Mouse (Mus musculus): Measurements from ENCODE around the gene Ppara. TPM values are rescaled to one million over a fixed set of nuclear protein-coding genes. Genes with fewer than 3 reads are reported as not detected.

Ppara gene
- total and polyA plus RNA-seq, 3 experiments, result 0.27 to 0.78 TPM; not detected in 1

- Histone ChIP-seq H3K4me3 (ENCODE audit: control insufficient read depth in 1 of 2, insufficient read depth in 1 of 2, low read depth in 2 of 2, low read length in 2 of 2) (peak overlapping the region; percentile 69 to 86), H3K79me2 (ENCODE audit: control insufficient read depth, insufficient read depth, low read length, poor library complexity) (no peaks in the 10 kb centered on the region), H3K27me3 (ENCODE audit: control insufficient read depth in 1 of 2, insufficient read depth in 2 of 2, low read length in 2 of 2) (peaks cover 0 to 1% of the 10 kb centered on the region in 2 experiments; a peak in 2 of 4 replicates), H3K9me3 (replicated peaks; ENCODE audit: insufficient read depth, low read length) (no peaks in the 10 kb centered on the region), H3K9ac (ENCODE audit: control insufficient read depth, low read depth, low read length, poor library complexity, severe bottlenecking) (peak overlapping the region; percentile 67), H3K27ac (ENCODE audit: control insufficient read depth, low read depth, low read length) (no peak overlapping the region), H3K4me1 (ENCODE audit: control insufficient read depth in 1 of 2, insufficient read depth in 2 of 2, low read length in 2 of 2) (peaks cover 0 to under 1% of the 10 kb centered on the region in 2 experiments; a peak in 1 of 4 replicates), H3K36me3 (ENCODE audit: control insufficient read depth in 1 of 2, insufficient read depth in 2 of 2, low read length in 2 of 2) (no peaks in the 10 kb centered on the region)
- no peak for DNase-seq (ENCODE audit: low read depth, low spot score)
- TF ChIP-seq MAFK (IDR thresholded peaks at IDR 0.05; ENCODE audit: borderline replicate concordance, low read depth, low read length) (no peak), CHD2 (IDR thresholded peaks at IDR 0.05; ENCODE audit: low read length) (no peak)
These were observed 1.0 kb downstream of the Ppara start for GRCm38 (mm10) chr15:85735836-85736190.

- H3K4me3 ChIP-seq (ENCODE audit: control insufficient read depth in 1 of 2, insufficient read depth in 1 of 2, low read depth in 2 of 2, low read length in 2 of 2), result no peak overlapping the region
- no peak overlapping the region for H3K27ac ChIP-seq (ENCODE audit: control insufficient read depth, low read depth, low read length)
- no peak for DNase-seq (ENCODE audit: low read depth, low spot score)
- H3K27me3 ChIP-seq (ENCODE audit: control insufficient read depth in 1 of 2, insufficient read depth in 2 of 2, low read length in 2 of 2), result peaks cover 0 to 1% of the 10 kb centered on the region in 2 experiments; a peak in 2 of 4 replicates
- no peaks in the 10 kb centered on the region for H3K36me3 ChIP-seq (ENCODE audit: control insufficient read depth in 1 of 2, insufficient read depth in 2 of 2, low read length in 2 of 2)
- H3K9me3 ChIP-seq (replicated peaks; ENCODE audit: insufficient read depth, low read length), result no peaks in the 10 kb centered on the region
- H3K9ac ChIP-seq (ENCODE audit: control insufficient read depth, low read depth, low read length, poor library complexity, severe bottlenecking), result no peak overlapping the region
- H3K4me1 ChIP-seq (ENCODE audit: control insufficient read depth in 1 of 2, insufficient read depth in 2 of 2, low read length in 2 of 2), result no peaks in the 10 kb centered on the region
- H3K79me2 ChIP-seq (ENCODE audit: control insufficient read depth, insufficient read depth, low read length, poor library complexity), result no peaks in the 10 kb centered on the region
- TF ChIP-seq POLR2AphosphoS2 (IDR thresholded peaks at IDR 0.05; ENCODE audit: low read length) (no peak), ETS1 (IDR thresholded peaks at IDR 0.05; ENCODE audit: low read depth, low read length) (no peak), NELFE (IDR thresholded peaks at IDR 0.05; ENCODE audit: low read depth, low read length) (no peak), MYB (IDR thresholded peaks at IDR 0.05; ENCODE audit: low read depth, low read length) (no peak), KAT2A (conservative IDR thresholded peaks at IDR 0.05; ENCODE audit: low read depth, low read length) (no peak), RAD21 (IDR thresholded peaks at IDR 0.05; ENCODE audit: low read depth, low read length) (no peak), RCOR1 (IDR thresholded peaks at IDR 0.05; ENCODE audit: low read depth, low read length) (no peak), BHLHE40 (IDR thresholded peaks at IDR 0.05; ENCODE audit: borderline replicate concordance, low read depth, low read length) (no peak), ZNF384 (IDR thresholded peaks at IDR 0.05; ENCODE audit: low read depth, low read length) (no peak)
These were observed 1.7 kb downstream of the Ppara start for GRCm38 (mm10) chr15:85736506-85736905.

GRCm38 (mm10) chr15:85738416-85738815 is 3.6 kb downstream of the Ppara start:
- Histone ChIP-seq H3K9me3 (replicated peaks; ENCODE audit: insufficient read depth, low read length) (no peaks in the 10 kb centered on the region), H3K4me3 (ENCODE audit: control insufficient read depth in 1 of 2, insufficient read depth in 1 of 2, low read depth in 2 of 2, low read length in 2 of 2) (no peak overlapping the region), H3K27me3 (ENCODE audit: control insufficient read depth in 1 of 2, insufficient read depth in 2 of 2, low read length in 2 of 2) (peaks cover 0 to 1% of the 10 kb centered on the region in 2 experiments; a peak in 2 of 4 replicates), H3K36me3 (ENCODE audit: control insufficient read depth in 1 of 2, insufficient read depth in 2 of 2, low read length in 2 of 2) (no peaks in the 10 kb centered on the region), H3K79me2 (ENCODE audit: control insufficient read depth, insufficient read depth, low read length, poor library complexity) (no peaks in the 10 kb centered on the region), H3K27ac (ENCODE audit: control insufficient read depth, low read depth, low read length) (no peak overlapping the region), H3K4me1 (ENCODE audit: control insufficient read depth in 1 of 2, insufficient read depth in 2 of 2, low read length in 2 of 2) (no peaks in the 10 kb centered on the region), H3K9ac (ENCODE audit: control insufficient read depth, low read depth, low read length, poor library complexity, severe bottlenecking) (no peak overlapping the region)
- TF ChIP-seq SIN3A (IDR thresholded peaks at IDR 0.05; ENCODE audit: low read length) (no peak), SMC3 (IDR thresholded peaks at IDR 0.05; ENCODE audit: low read depth, low read length) (no peak), POLR2AphosphoS5 (IDR thresholded peaks at IDR 0.05; ENCODE audit: borderline replicate concordance, low read depth, low read length) (no peak), NRF1 (IDR thresholded peaks at IDR 0.05; ENCODE audit: insufficient read depth, low read depth, low read length, poor library complexity, severe bottlenecking) (no peak), POLR2A (IDR thresholded peaks at IDR 0.05; ENCODE audit: control insufficient read depth in 1 of 2, insufficient read depth in 1 of 2, low read depth in 1 of 2, low read length in 2 of 2, poor library complexity in 1 of 2) (no peak), ETS1 (IDR thresholded peaks at IDR 0.05; ENCODE audit: low read depth, low read length) (no peak), MYB (IDR thresholded peaks at IDR 0.05; ENCODE audit: low read depth, low read length) (no peak), ZKSCAN1 (IDR thresholded peaks at IDR 0.05; ENCODE audit: low read depth, low read length) (no peak), ELF1 (IDR thresholded peaks at IDR 0.05; ENCODE audit: low read depth, low read length) (no peak), USF1 (IDR thresholded peaks at IDR 0.05; ENCODE audit: low read depth, low read length) (no peak), JUND (IDR thresholded peaks at IDR 0.05; ENCODE audit: low read depth, low read length) (no peak), USF2 (IDR thresholded peaks at IDR 0.05; ENCODE audit: borderline replicate concordance in 1 of 2, insufficient read depth in 1 of 2, low read depth in 1 of 2, low read length in 2 of 2) (no peak), CHD2 (IDR thresholded peaks at IDR 0.05; ENCODE audit: low read length) (no peak)
- no peak for DNase-seq (ENCODE audit: low read depth, low spot score)

Data from MEL (cell line).